Mouse (Mus musculus): ENCODE results near the gene Alpl.

GRCm38 (mm10) chr4:137765554-137765971 lies 30.6 kb downstream of the Alpl start:
- TF ChIP-seq CTCF (IDR thresholded peaks at IDR 0.05; ENCODE audit: borderline replicate concordance, extremely low read depth, insufficient read depth, insufficient read length) (no peak), POLR2A (IDR thresholded peaks at IDR 0.05; ENCODE audit: borderline replicate concordance, extremely low read depth, insufficient read depth, insufficient read length, poor library complexity, severe bottlenecking) (no peak)
